Mouse (Mus musculus): ENCODE results near the gene Birc5.

GRCm38 (mm10) chr11:117888168-117888852 lies 39.3 kb downstream of the Birc5 start:
- TF ChIP-seq CTCF (IDR thresholded peaks at IDR 0.05; ENCODE audit: low read depth, low read length) (no peak), EP300 (IDR thresholded peaks at IDR 0.05; ENCODE audit: insufficient read depth, low read depth, low read length) (peak; percentile 96)
